Mouse (Mus musculus): Measurements from ENCODE around the gene Plppr3. TPM values are rescaled to one million over a fixed set of nuclear protein-coding genes. Genes with fewer than 3 reads are reported as not detected.
A peak's percentile ranks its signal among the peaks of the same experiment; 100 is the strongest.

Gene Plppr3
- polyA plus RNA-seq, 1 experiment from 2014 or later, result 5.1 TPM

DNA sequence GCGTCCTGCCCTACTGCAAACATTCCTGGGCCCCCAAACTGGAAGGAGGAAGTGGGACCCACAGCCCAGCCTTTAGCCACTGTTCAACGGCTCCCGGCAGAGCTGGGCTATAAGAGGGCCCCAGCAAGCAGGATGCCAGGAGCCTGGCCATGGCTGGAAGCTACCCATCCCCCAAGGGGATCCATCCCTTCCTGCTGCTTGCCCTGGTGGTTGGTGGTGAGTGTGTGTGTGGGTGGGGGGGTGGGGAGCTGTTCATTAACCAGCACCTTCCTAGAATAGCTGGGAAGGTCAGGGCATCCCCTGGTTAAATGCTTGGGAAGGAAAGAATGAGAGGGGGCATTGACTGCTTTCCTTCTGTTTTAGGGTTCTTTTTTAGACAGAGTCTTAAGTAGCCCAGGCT, 5.1 kb upstream of the Plppr3 start:
- Histone ChIP-seq H3K4me2 (ENCODE audit: low read depth, low read length) (peak overlapping the region; percentile 35; the same call in 1 of the 2 replicates), H3K27ac (ENCODE audit: low read length) (no peak overlapping the region), H3K9me3 (replicated peaks; ENCODE audit: control insufficient read depth, low read length) (no peaks in the 10 kb centered on the region), H3K4me1 (ENCODE audit: control insufficient read depth, low read depth, low read length) (peaks cover 44% of the 10 kb centered on the region), H3K27me3 (ENCODE audit: control insufficient read depth, insufficient read depth, low read depth, low read length) (peaks cover 12% of the 10 kb centered on the region), H3K9ac (ENCODE audit: low read depth, low read length) (no peak overlapping the region), H3K4me3 (ENCODE audit: low read depth, low read length) (0 out of 2 replicates have a peak overlapping the region, but pooled peaks have one; percentile 0), H3K36me3 (ENCODE audit: control insufficient read depth, insufficient read depth) (no peaks in the 10 kb centered on the region)
- peak; percentile 53 for ATAC-seq (ENCODE audit: low read depth)
- 17% methylated on average over 3 of the region's 3 CpGs for WGBS (ENCODE audit: insufficient replicate concordance)

DNA sequence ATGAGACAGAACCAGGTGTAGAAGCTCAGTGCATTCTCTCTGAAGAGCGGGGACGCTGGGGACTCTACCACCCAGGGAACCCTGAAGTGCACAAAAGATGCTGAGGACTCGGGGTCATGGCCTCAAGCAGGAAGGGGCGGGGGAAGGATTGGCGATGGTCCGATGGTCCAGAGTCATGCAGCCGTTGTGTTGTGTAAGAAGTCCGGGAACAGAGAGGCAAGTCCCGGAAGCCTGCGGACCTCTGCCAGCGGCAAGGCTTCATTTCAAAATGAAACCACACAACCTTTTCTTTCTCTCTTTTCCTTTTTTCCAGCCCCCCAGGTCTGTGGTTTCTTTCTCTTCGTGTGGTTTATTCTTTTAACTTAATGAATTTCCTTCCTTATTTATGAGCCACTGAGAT, 3.3 kb upstream of the Plppr3 start:
- Histone ChIP-seq H3K4me1 (ENCODE audit: control insufficient read depth, low read depth, low read length) (peaks cover 46% of the 10 kb centered on the region), H3K9me3 (replicated peaks; ENCODE audit: control insufficient read depth, low read length) (no peaks in the 10 kb centered on the region), H3K4me2 (ENCODE audit: low read depth, low read length) (peak overlapping the region; percentile 42), H3K27ac (ENCODE audit: low read length) (peak overlapping the region; percentile 49), H3K36me3 (ENCODE audit: control insufficient read depth, insufficient read depth) (no peaks in the 10 kb centered on the region), H3K4me3 (ENCODE audit: low read depth, low read length) (0 out of 2 replicates have a peak overlapping the region, but pooled peaks have one; percentile 4), H3K9ac (ENCODE audit: low read depth, low read length) (no peak overlapping the region), H3K27me3 (ENCODE audit: control insufficient read depth, insufficient read depth, low read depth, low read length) (peaks cover 28% of the 10 kb centered on the region)
- peak; percentile 27 for ATAC-seq (ENCODE audit: low read depth)
- WGBS (ENCODE audit: insufficient replicate concordance), result 10% methylated on average over 12 of the region's 12 CpGs

DNA sequence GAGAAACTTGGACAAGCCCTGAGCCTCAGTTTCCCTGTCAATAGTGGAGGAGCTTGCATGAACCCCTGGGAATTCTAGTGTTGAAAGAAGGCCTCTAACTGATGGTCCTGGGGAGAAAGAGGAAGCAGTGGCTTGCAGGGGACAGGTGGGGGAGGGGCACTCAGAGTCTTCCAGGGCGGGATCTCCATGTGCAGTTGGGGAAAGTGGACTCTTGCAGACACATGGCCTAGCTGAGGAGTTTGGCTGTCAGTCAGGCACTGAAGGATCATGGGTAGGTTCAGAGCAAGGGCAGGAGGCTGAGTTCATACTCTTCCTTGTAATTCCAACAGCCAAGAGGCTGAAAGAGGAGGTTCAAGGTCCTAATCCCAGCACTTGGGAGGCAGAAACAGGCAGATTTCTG, 2.7 kb upstream of the Plppr3 start:
- 11% methylated on average over 1 of the region's 1 CpGs for WGBS (ENCODE audit: insufficient replicate concordance)
- no peaks in the 10 kb centered on the region for H3K36me3 ChIP-seq (ENCODE audit: control insufficient read depth, insufficient read depth)
- H3K4me2 ChIP-seq (ENCODE audit: low read depth, low read length), result peak overlapping the region; percentile 42; the same call in 1 of the 2 replicates
- no peak overlapping the region for H3K9ac ChIP-seq (ENCODE audit: low read depth, low read length)
- H3K4me1 ChIP-seq (ENCODE audit: control insufficient read depth, low read depth, low read length), result peaks cover 44% of the 10 kb centered on the region
- H3K27ac ChIP-seq (ENCODE audit: low read length), result peak overlapping the region; percentile 49; the same call in 1 of the 2 replicates
- no peaks in the 10 kb centered on the region for H3K9me3 ChIP-seq (replicated peaks; ENCODE audit: control insufficient read depth, low read length)
- no peak overlapping the region for H3K4me3 ChIP-seq (ENCODE audit: low read depth, low read length)
- H3K27me3 ChIP-seq (ENCODE audit: control insufficient read depth, insufficient read depth, low read depth, low read length), result peaks cover 23% of the 10 kb centered on the region
- ATAC-seq (ENCODE audit: low read depth), result no peak

DNA sequence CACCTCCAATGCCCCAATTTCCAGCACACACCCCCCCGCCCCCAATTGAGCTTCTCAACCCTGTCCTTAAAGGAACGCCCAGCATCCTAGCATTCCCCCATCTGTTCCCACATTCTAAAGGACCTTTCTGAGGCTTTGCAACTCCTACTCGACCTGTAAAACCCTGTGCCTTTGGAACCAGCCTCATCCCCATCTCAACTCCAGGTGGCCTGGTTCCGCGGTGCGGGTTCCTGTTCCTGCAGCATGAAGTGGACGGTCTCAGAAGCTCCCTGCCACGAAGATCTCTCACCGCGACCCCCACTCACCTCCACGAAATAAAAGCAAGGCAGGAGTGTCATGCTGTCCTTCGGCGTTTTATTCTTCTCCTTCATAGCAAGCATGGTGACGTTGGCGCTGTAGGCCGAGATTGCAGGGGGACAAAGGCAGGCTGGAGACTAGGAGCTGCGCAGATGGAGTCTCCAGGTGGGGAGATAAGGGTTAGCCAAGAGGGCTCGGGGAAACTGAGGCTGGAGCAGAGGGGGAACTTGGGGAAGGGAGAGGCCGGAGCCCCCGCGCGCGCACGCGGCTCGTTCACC, 632 bp downstream of the Plppr3 start:
- 2% methylated on average over 26 of the region's 26 CpGs for WGBS (ENCODE audit: insufficient replicate concordance)
- H3K9me3 ChIP-seq (replicated peaks; ENCODE audit: control insufficient read depth, low read length), result no peaks in the 10 kb centered on the region
- no peak overlapping the region for H3K27ac ChIP-seq (ENCODE audit: low read length)
- H3K4me1 ChIP-seq (ENCODE audit: control insufficient read depth, low read depth, low read length), result peaks cover 18% of the 10 kb centered on the region
- ATAC-seq (ENCODE audit: low read depth), result no peak
- peak overlapping the region; percentile 47 for H3K9ac ChIP-seq (ENCODE audit: low read depth, low read length)
- peak overlapping the region; percentile 60 for H3K4me3 ChIP-seq (ENCODE audit: low read depth, low read length)
- H3K36me3 ChIP-seq (ENCODE audit: control insufficient read depth, insufficient read depth), result no peaks in the 10 kb centered on the region
- peaks cover 23% of the 10 kb centered on the region for H3K27me3 ChIP-seq (ENCODE audit: control insufficient read depth, insufficient read depth, low read depth, low read length)
- H3K4me2 ChIP-seq (ENCODE audit: low read depth, low read length), result peak overlapping the region; percentile 75

DNA sequence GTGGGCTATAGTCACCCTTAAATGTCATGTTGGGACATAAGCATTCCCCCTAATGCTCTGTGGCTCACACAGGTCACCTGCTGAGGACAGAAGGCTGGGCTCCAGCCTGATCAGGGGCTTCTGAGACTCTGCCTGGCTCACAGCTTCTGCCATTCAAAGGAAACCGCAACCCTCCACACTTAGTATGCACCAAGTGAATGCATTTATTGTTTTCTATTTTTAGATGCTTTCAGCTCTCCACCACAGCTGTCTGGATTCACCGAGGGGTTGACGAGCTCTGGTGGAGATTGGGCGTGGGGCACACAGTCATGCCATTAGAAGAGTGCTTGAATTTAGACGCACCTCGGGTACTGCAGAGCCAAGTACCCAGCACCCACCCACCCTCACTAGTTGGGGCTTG, 1.1 kb downstream of the Plppr3 start:
- H3K9me3 ChIP-seq (replicated peaks; ENCODE audit: control insufficient read depth, low read length), result no peaks in the 10 kb centered on the region
- H3K4me2 ChIP-seq (ENCODE audit: low read depth, low read length), result no peak overlapping the region
- no peak overlapping the region for H3K9ac ChIP-seq (ENCODE audit: low read depth, low read length)
- H3K27ac ChIP-seq (ENCODE audit: low read length), result no peak overlapping the region
- H3K4me3 ChIP-seq (ENCODE audit: low read depth, low read length), result no peak overlapping the region; the same call in 1 of the 2 replicates
- no peaks in the 10 kb centered on the region for H3K36me3 ChIP-seq (ENCODE audit: control insufficient read depth, insufficient read depth)
- no peak for ATAC-seq (ENCODE audit: low read depth)
- 14% methylated on average over 6 of the region's 6 CpGs for WGBS (ENCODE audit: insufficient replicate concordance)
- H3K4me1 ChIP-seq (ENCODE audit: control insufficient read depth, low read depth, low read length), result peaks cover 16% of the 10 kb centered on the region
- peaks cover 23% of the 10 kb centered on the region for H3K27me3 ChIP-seq (ENCODE audit: control insufficient read depth, insufficient read depth, low read depth, low read length)

DNA sequence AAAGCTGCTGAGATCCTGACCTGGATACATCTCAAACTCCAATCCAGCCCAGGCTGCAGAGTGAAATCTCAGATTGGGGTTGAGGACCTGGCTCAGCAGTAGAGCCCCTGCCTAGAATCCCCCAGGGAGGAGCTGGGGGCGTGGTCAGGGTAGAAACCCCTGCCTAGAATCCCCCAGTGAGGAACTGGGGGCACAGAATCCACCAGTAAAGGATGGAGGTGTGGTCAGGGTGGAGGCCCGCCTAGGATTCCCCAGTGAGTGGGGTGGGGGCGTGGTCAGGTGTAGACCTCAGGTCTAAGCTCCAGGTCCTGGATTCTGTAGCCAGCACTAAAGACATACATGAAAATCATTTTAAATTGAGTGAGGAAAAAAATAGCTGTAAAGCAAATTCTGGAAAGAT, 1.6 kb downstream of the Plppr3 start:
- WGBS (ENCODE audit: insufficient replicate concordance), result 46% methylated on average over 3 of the region's 3 CpGs
- H3K4me2 ChIP-seq (ENCODE audit: low read depth, low read length), result no peak overlapping the region
- no peaks in the 10 kb centered on the region for H3K36me3 ChIP-seq (ENCODE audit: control insufficient read depth, insufficient read depth)
- peaks cover 23% of the 10 kb centered on the region for H3K27me3 ChIP-seq (ENCODE audit: control insufficient read depth, insufficient read depth, low read depth, low read length)
- peaks cover 13% of the 10 kb centered on the region for H3K4me1 ChIP-seq (ENCODE audit: control insufficient read depth, low read depth, low read length)
- H3K4me3 ChIP-seq (ENCODE audit: low read depth, low read length), result no peak overlapping the region
- no peak for ATAC-seq (ENCODE audit: low read depth)
- no peak overlapping the region for H3K27ac ChIP-seq (ENCODE audit: low read length)
- no peaks in the 10 kb centered on the region for H3K9me3 ChIP-seq (replicated peaks; ENCODE audit: control insufficient read depth, low read length)
- no peak overlapping the region for H3K9ac ChIP-seq (ENCODE audit: low read depth, low read length)

DNA sequence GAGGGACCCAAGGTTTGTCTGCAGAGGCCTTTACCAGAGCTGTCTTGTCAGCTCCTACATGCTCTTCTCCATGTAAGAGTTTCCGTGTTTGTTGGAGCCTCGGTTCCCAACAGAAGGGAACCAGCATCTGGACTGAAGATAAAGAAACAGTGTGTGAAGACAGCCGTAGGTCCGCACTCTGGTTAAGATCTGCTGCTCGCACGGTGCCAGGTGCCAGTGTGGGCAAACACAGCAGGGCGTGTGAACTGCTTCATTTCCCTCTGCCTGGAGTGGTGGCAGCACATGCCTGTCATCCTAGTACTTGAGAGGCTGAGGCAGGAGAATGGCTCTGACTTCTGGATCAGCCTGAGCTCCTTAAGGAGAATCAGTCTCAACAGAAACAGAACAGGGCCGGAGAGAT, 2.6 kb downstream of the Plppr3 start:
- H3K4me3 ChIP-seq (ENCODE audit: low read depth, low read length), result no peak overlapping the region
- no peaks in the 10 kb centered on the region for H3K9me3 ChIP-seq (replicated peaks; ENCODE audit: control insufficient read depth, low read length)
- ATAC-seq (ENCODE audit: low read depth), result no peak
- H3K27me3 ChIP-seq (ENCODE audit: control insufficient read depth, insufficient read depth, low read depth, low read length), result peaks cover 23% of the 10 kb centered on the region
- 71% methylated on average over 8 of the region's 8 CpGs for WGBS (ENCODE audit: insufficient replicate concordance)
- no peak overlapping the region for H3K27ac ChIP-seq (ENCODE audit: low read length)
- no peak overlapping the region for H3K4me2 ChIP-seq (ENCODE audit: low read depth, low read length)
- peaks cover 4% of the 10 kb centered on the region for H3K4me1 ChIP-seq (ENCODE audit: control insufficient read depth, low read depth, low read length)
- no peak overlapping the region for H3K9ac ChIP-seq (ENCODE audit: low read depth, low read length)
- no peaks in the 10 kb centered on the region for H3K36me3 ChIP-seq (ENCODE audit: control insufficient read depth, insufficient read depth)

DNA sequence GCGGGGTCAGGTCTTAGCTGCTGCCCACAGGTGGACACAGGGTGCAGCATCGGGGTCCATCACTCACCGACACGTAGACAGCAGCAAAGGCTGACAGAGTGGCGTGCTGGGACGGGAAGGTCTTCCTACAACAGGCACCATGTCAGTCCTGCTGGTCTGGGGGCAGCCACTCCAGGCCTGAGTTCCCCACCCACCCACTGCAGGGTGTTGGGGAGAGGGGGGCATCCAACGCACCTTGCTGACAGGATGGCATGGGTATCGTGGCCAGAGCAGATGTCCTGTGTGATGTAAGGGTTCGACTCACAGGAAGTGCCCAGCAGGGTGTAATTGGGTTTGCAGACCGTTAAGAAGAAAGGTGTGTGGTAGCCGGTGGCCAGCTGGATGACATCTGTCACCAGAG, 7.8 kb downstream of the Plppr3 start:
- Histone ChIP-seq H3K9ac (ENCODE audit: low read depth, low read length) (no peak overlapping the region), H3K36me3 (ENCODE audit: control insufficient read depth, insufficient read depth) (peaks cover 16% of the 10 kb centered on the region), H3K4me1 (ENCODE audit: control insufficient read depth, low read depth, low read length) (no peaks in the 10 kb centered on the region; the same call in none of the 2 replicates), H3K9me3 (replicated peaks; ENCODE audit: control insufficient read depth, low read length) (no peaks in the 10 kb centered on the region), H3K4me2 (ENCODE audit: low read depth, low read length) (no peak overlapping the region), H3K27me3 (ENCODE audit: control insufficient read depth, insufficient read depth, low read depth, low read length) (no peaks in the 10 kb centered on the region), H3K27ac (ENCODE audit: low read length) (no peak overlapping the region), H3K4me3 (ENCODE audit: low read depth, low read length) (no peak overlapping the region)
- 72% methylated on average over 11 of the region's 11 CpGs for WGBS (ENCODE audit: insufficient replicate concordance)
- no peak for ATAC-seq (ENCODE audit: low read depth)

DNA sequence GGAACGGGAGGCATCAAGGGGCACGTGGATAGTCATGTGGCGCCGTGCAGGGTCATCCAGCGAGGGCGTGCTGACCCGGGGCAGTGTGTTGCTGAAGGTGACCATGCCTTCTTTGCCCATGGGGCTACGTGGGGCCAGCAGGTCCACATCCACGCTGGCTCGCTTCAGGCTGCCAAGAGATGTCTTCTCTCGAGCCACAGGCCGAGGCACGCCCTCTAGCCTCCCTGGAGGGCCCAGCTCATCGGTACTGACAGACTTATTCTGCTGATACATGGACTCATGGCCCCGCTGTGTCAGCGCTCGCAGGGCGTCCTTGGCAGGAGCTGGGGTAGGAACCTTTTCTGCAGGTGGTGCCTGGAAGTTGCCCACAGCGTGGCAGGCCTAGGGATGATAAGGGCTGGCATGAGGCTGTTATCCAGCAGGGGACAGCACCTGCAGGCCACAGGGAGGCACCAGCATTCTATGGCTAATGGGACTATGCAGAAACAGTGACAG, 8.6 kb downstream of the Plppr3 start:
- WGBS (ENCODE audit: insufficient replicate concordance), result 62% methylated on average over 19 of the region's 19 CpGs
- H3K9ac ChIP-seq (ENCODE audit: low read depth, low read length), result no peak overlapping the region
- no peaks in the 10 kb centered on the region for H3K9me3 ChIP-seq (replicated peaks; ENCODE audit: control insufficient read depth, low read length)
- H3K36me3 ChIP-seq (ENCODE audit: control insufficient read depth, insufficient read depth), result peaks cover 24% of the 10 kb centered on the region
- H3K27me3 ChIP-seq (ENCODE audit: control insufficient read depth, insufficient read depth, low read depth, low read length), result no peaks in the 10 kb centered on the region
- no peak overlapping the region for H3K4me2 ChIP-seq (ENCODE audit: low read depth, low read length)
- no peak overlapping the region for H3K27ac ChIP-seq (ENCODE audit: low read length)
- ATAC-seq (ENCODE audit: low read depth), result no peak
- H3K4me1 ChIP-seq (ENCODE audit: control insufficient read depth, low read depth, low read length), result no peaks in the 10 kb centered on the region; the same call in none of the 2 replicates
- H3K4me3 ChIP-seq (ENCODE audit: low read depth, low read length), result no peak overlapping the region
